ENCODE assay signal across 9 mouse cellular contexts in the genomic region with DNA sequence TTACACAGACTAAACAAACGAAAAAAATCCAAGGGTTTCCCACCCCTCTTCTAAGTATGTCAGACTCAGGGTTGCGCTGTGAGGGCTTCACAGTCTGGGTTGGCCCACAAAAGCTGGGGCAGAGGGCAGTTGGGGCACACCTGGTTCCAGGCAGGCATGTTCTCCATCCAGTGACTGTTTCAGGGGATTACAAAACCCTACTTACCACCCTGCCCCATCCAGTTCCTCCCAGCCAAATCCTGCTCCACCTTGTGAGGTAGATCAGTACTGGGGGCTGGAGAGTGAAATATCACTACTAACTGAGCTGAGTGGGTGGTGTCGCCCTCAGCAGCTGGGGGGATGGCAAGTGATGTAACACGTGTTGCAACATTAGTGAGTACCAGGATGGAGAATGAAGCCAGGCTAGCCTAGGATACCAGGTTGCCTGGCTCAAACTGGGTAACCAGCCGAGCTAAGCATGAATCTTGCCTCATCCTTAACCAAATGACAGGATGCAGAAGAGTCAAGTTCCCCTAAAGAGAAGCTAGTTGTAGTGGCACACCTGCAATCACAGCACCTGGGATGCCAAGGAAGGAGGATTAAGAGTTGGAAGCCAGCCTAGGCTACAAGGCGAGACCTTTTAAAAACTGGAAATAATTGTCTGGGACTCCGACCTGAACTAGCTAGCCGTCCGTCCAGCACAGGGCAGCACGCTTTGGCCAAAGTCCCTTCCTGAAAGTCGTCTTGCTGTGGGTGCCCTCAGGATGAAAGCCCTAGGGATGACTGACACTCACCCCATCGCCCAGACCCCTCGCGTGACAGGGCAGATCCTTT. TPM values are rescaled to one million over a fixed set of nuclear protein-coding genes. Genes with fewer than 3 reads are reported as not detected.
DNase-seq lines count a peak whose midpoint lies in the region; ATAC-seq and TF ChIP-seq lines count a peak whose summit lies in the region.
"Had no signal": no experiment of that assay in that cellular context is flagged by ENCODE, and none has a peak within 500 bp of the region (broad histone marks: within the 10 kb centered on the region; RNA-seq: fewer than 3 reads in every experiment).

No protein-coding gene starts in this region.

- peak; percentile 0; the same call in 1 of the 2 replicates for ATAC-seq in forebrain, embryonic 12.5 days (ENCODE audit: low FRiP score)
- peak; percentile 7; the same call in 1 of the 2 replicates for ATAC-seq in intestine, postnatal 0 days
- ATAC-seq in liver, embryonic 16.5 days (ENCODE audit: low read depth) = peak; percentile 1; the same call in 1 of the 2 replicates

- peaks cover 25% of the 10 kb centered on the region for H3K27me3 ChIP-seq in forebrain, embryonic 12.5 days
- no peaks in the 10 kb centered on the region for H3K27me3 ChIP-seq in intestine, postnatal 0 days (replicated peaks; ENCODE audit: control insufficient read depth, insufficient read depth, low read length)
- H3K27me3 ChIP-seq in liver, embryonic 16.5 days (ENCODE audit: control insufficient read depth, insufficient read depth, low read depth, low read length) = peaks cover 9% of the 10 kb centered on the region

- H3K36me3 ChIP-seq in forebrain, embryonic 12.5 days (replicated peaks) = no peaks in the 10 kb centered on the region
- H3K36me3 ChIP-seq in intestine, postnatal 0 days (ENCODE audit: control insufficient read depth, insufficient read depth) = peaks cover 2% of the 10 kb centered on the region; the same call in 1 of the 2 replicates
- no peaks in the 10 kb centered on the region for H3K36me3 ChIP-seq in liver, embryonic 16.5 days (ENCODE audit: control insufficient read depth, insufficient read depth)

- DNase-seq in adrenal gland, adult 2 months = peak; percentile 36
- DNase-seq in adrenal gland, postnatal 25 days = no peak
- DNase-seq in 3T3-L1 (ENCODE audit: low read depth, low spot score) = peak; percentile 4
- peak; percentile 28 for DNase-seq in right cerebral cortex, postnatal 14 days
- no peak for DNase-seq in T-cell, adult 2 months (ENCODE audit: low spot score)

- H3K9me3 ChIP-seq in forebrain, embryonic 12.5 days = no peaks in the 10 kb centered on the region
- H3K9me3 ChIP-seq in intestine, postnatal 0 days (ENCODE audit: control insufficient read depth) = no peaks in the 10 kb centered on the region
- H3K9me3 ChIP-seq in liver, embryonic 16.5 days (replicated peaks; ENCODE audit: control insufficient read depth, low read length) = no peaks in the 10 kb centered on the region

- peak overlapping the region; percentile 94 for H3K4me2 ChIP-seq in forebrain, embryonic 12.5 days
- peak overlapping the region; percentile 97 for H3K4me2 ChIP-seq in intestine, postnatal 0 days (replicated peaks; ENCODE audit: low read depth)
- peak overlapping the region; percentile 78 for H3K4me2 ChIP-seq in liver, embryonic 16.5 days (ENCODE audit: low read depth, low read length)

- H3K27ac ChIP-seq in forebrain, embryonic 12.5 days = no peak overlapping the region
- H3K27ac ChIP-seq in intestine, postnatal 0 days (ENCODE audit: low read depth, low read length) = peak overlapping the region; percentile 94
- H3K27ac ChIP-seq in liver, embryonic 16.5 days (ENCODE audit: low read length) = peak overlapping the region; percentile 71

- peaks cover 11% of the 10 kb centered on the region for H3K4me1 ChIP-seq in forebrain, embryonic 12.5 days
- H3K4me1 ChIP-seq in intestine, postnatal 0 days (replicated peaks; ENCODE audit: control insufficient read depth, insufficient read depth, low read length) = 0 out of 2 replicates have a peak, but pooled peaks cover 3% of the 10 kb centered on the region
- H3K4me1 ChIP-seq in liver, embryonic 16.5 days (ENCODE audit: control insufficient read depth, low read depth, low read length) = peaks cover 14% of the 10 kb centered on the region

- TF ChIP-seq CTCF in intestine, postnatal 0 days (IDR thresholded peaks at IDR 0.05; ENCODE audit: low read depth) = no peak

- WGBS in forebrain, embryonic 12.5 days = 20% methylated on average over 14 of the region's 14 CpGs
- WGBS in intestine, postnatal 0 days = 16% methylated on average over 14 of the region's 14 CpGs
- WGBS in liver, embryonic 16.5 days (ENCODE audit: insufficient replicate concordance) = 15% methylated on average over 14 of the region's 14 CpGs

- peak overlapping the region; percentile 71 for H3K4me3 ChIP-seq in forebrain, embryonic 12.5 days (replicated peaks)
- H3K4me3 ChIP-seq in intestine, postnatal 0 days (ENCODE audit: low read depth, low read length) = peak overlapping the region; percentile 85
- peak overlapping the region; percentile 68 for H3K4me3 ChIP-seq in liver, embryonic 16.5 days (ENCODE audit: low read depth, low read length)

- peak overlapping the region; percentile 81 for H3K9ac ChIP-seq in forebrain, embryonic 12.5 days
- H3K9ac ChIP-seq in intestine, postnatal 0 days (ENCODE audit: low read depth, low read length) = peak overlapping the region; percentile 93
- H3K9ac ChIP-seq in liver, embryonic 16.5 days (ENCODE audit: low read depth, low read length) = peak overlapping the region; percentile 71

RNA-seq across cellular contexts. Expression of gene Dgat2, which starts 0.7 kb away (rescaled TPM):
- total RNA-seq in adrenal gland, adult 2 months (2021) = 100 to 1,000 TPM; 498 to 599 TPM
- 613 and 819 TPM in 2 replicates for polyA plus RNA-seq in adrenal gland, adult 2 months (2012; rRNA removed)
- 635 and 725 TPM in 2 replicates for total RNA-seq in adrenal gland, postnatal 25 days (2021)
- polyA plus RNA-seq in forebrain, embryonic 12.5 days (2016; fragmentation: Nextera tagmentation; extraction: Ambion mirVana) = 8.4 and 8.6 TPM in 2 replicates
- 1,614 and 1,691 TPM in 2 replicates for polyA plus RNA-seq in intestine, postnatal 0 days (2015; fragmentation: Nextera tagmentation; extraction: Ambion mirVana)
- polyA plus RNA-seq in liver, embryonic 16.5 days (2015; fragmentation: Nextera tagmentation; extraction: Ambion mirVana) = 168 and 194 TPM in 2 replicates

RNA-seq across cellular contexts. Expression of gene Uvrag, which starts 40.9 kb away (rescaled TPM):
- total RNA-seq in adrenal gland, adult 2 months (2021) = 10 to 100 TPM; 18.5 to 30.0 TPM
- 50.4 and 60.6 TPM in 2 replicates for polyA plus RNA-seq in adrenal gland, adult 2 months (2012; rRNA removed)
- total RNA-seq in adrenal gland, postnatal 25 days (2021) = 36.4 and 36.9 TPM in 2 replicates
- polyA plus RNA-seq in forebrain, embryonic 12.5 days (2016; fragmentation: Nextera tagmentation; extraction: Ambion mirVana) = 14.8 and 16.1 TPM in 2 replicates
- polyA plus RNA-seq in intestine, postnatal 0 days (2015; fragmentation: Nextera tagmentation; extraction: Ambion mirVana) = 12.0 and 17.4 TPM in 2 replicates
- polyA plus RNA-seq in liver, embryonic 16.5 days (2015; fragmentation: Nextera tagmentation; extraction: Ambion mirVana) = 7.6 and 8.2 TPM in 2 replicates

RNA-seq across cellular contexts. Expression of gene Mogat2, which starts 56.6 kb away (rescaled TPM):
- total RNA-seq in adrenal gland, adult 2 months (2021) = under 1 TPM in 1 of 2 experiments, not detected in 1; 0.37 TPM
- 1.6 and 4.0 TPM in 2 replicates for polyA plus RNA-seq in adrenal gland, adult 2 months (2012; rRNA removed)
- total RNA-seq in adrenal gland, postnatal 25 days (2021) = 0.79 and 2.3 TPM in 2 replicates
- 4.5 and 4.8 TPM in 2 replicates for polyA plus RNA-seq in forebrain, embryonic 12.5 days (2016; fragmentation: Nextera tagmentation; extraction: Ambion mirVana)
- 362 and 402 TPM in 2 replicates for polyA plus RNA-seq in intestine, postnatal 0 days (2015; fragmentation: Nextera tagmentation; extraction: Ambion mirVana)
- polyA plus RNA-seq in liver, embryonic 16.5 days (2015; fragmentation: Nextera tagmentation; extraction: Ambion mirVana) = 23.8 and 24.9 TPM in 2 replicates
- total RNA-seq: heart, postnatal 10 days had no signal

Comparison
In these comparisons a context has a peak if more than half of its experiments do, and no peak if none do; other contexts are left out.
1. DNase-seq: peak in adrenal gland, adult 2 months (single experiment), 3T3-L1 (single experiment) and right cerebral cortex, postnatal 14 days (single experiment); none in adrenal gland, postnatal 25 days (single experiment) and T-cell, adult 2 months (single experiment).
2. RNA of gene Dgat2, which starts 0.7 kb away (polyA plus RNA-seq): 1,614 to 1,691 TPM in intestine, postnatal 0 days, 613 to 819 TPM in adrenal gland, adult 2 months and 168 to 194 TPM in liver, embryonic 16.5 days; 8.4 to 8.6 TPM in forebrain, embryonic 12.5 days; every median in the first group is over 10 times any median in the second.
3. RNA of gene Mogat2, which starts 56.6 kb away (polyA plus RNA-seq): 362 to 402 TPM in intestine, postnatal 0 days; 23.8 to 24.9 TPM in liver, embryonic 16.5 days, 4.5 to 4.8 TPM in forebrain, embryonic 12.5 days and 1.6 to 4.0 TPM in adrenal gland, adult 2 months; every median in the first group is over 10 times any median in the second.
4. Peak in every context shown above with its lines, with median percentiles within 50 percentile points of each other: ATAC-seq, H3K4me2 ChIP-seq, H3K4me3 ChIP-seq and H3K9ac ChIP-seq.